Mouse (Mus musculus): ENCODE data around the gene Cst7. TPM values are rescaled to one million over a fixed set of nuclear protein-coding genes. Genes with fewer than 3 reads are reported as not detected.

The Cst7 gene
- polyA plus RNA-seq, 1 experiment from 2014 or later, result 7.5 TPM

GRCm38 (mm10) chr2:150610097-150610496, 39.9 kb downstream of the Cst7 start:
- no peaks in the 10 kb centered on the region for H3K9me3 ChIP-seq (ENCODE audit: low read length)
- no peak overlapping the region for H3K4me3 ChIP-seq (ENCODE audit: low read depth, low read length)
- 25% methylated on average over 3 of the region's 3 CpGs for WGBS (ENCODE audit: insufficient replicate concordance)
- no peak overlapping the region for H3K4me2 ChIP-seq (ENCODE audit: low read depth, low read length)
- TF ChIP-seq CTCF (IDR thresholded peaks at IDR 0.05; ENCODE audit: low read depth), result no peak
- no peak for TF ChIP-seq EP300 (IDR thresholded peaks at IDR 0.05; ENCODE audit: low read depth)
- H3K27ac ChIP-seq (ENCODE audit: low read depth), result peak overlapping the region; percentile 3; the same call in 1 of the 2 replicates
- DNase-seq (peak; percentile 34), ATAC-seq (peak; percentile 39)
- peaks cover 12% of the 10 kb centered on the region for H3K4me1 ChIP-seq (ENCODE audit: insufficient read depth)
- H3K36me3 ChIP-seq (replicated peaks; ENCODE audit: insufficient read depth, low read length), result no peaks in the 10 kb centered on the region
- H3K9ac ChIP-seq (replicated peaks), result no peak overlapping the region
- no peaks in the 10 kb centered on the region for H3K27me3 ChIP-seq (ENCODE audit: insufficient read depth, low read length)

DNA sequence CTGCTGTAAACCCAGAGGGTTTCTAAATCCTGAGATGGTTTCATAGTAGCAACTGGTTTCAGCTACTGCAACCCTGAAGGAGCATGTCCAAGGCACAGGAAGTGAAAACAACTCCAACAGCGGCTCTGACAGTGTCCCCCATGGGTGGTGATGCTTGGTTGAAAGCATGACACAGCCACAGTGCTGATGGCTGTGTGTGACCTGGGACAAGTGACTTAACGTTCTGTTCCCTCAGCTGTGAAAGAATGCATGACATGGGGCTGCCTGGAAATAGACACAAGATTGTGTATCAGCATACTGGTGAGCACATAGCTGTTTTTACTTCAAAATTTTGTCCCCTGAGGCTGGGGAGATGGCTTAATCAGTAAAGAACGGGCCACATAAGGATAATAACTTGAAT, 51.5 kb downstream of the Cst7 start:
- TF ChIP-seq CTCF (IDR thresholded peaks at IDR 0.05; ENCODE audit: low read depth) (no peak), EP300 (IDR thresholded peaks at IDR 0.05; ENCODE audit: low read depth) (no peak)
- H3K9ac ChIP-seq (replicated peaks), result no peak overlapping the region
- 75% methylated on average over 3 of the region's 3 CpGs for WGBS (ENCODE audit: insufficient replicate concordance)
- H3K27me3 ChIP-seq (ENCODE audit: insufficient read depth, low read length), result no peaks in the 10 kb centered on the region
- no peak overlapping the region for H3K4me3 ChIP-seq (ENCODE audit: low read depth, low read length)
- peaks cover 57% of the 10 kb centered on the region for H3K36me3 ChIP-seq (replicated peaks; ENCODE audit: insufficient read depth, low read length)
- ATAC-seq (no peak), DNase-seq (no peak)
- no peaks in the 10 kb centered on the region for H3K4me1 ChIP-seq (ENCODE audit: insufficient read depth)
- H3K9me3 ChIP-seq (ENCODE audit: low read length), result no peaks in the 10 kb centered on the region
- no peak overlapping the region for H3K27ac ChIP-seq (ENCODE audit: low read depth)
- H3K4me2 ChIP-seq (ENCODE audit: low read depth, low read length), result no peak overlapping the region

GRCm38 (mm10) chr2:150623957-150624356, 53.7 kb downstream of the Cst7 start:
- H3K9ac ChIP-seq (replicated peaks), result no peak overlapping the region
- H3K4me2 ChIP-seq (ENCODE audit: low read depth, low read length), result no peak overlapping the region
- H3K9me3 ChIP-seq (ENCODE audit: low read length), result no peaks in the 10 kb centered on the region
- no peak overlapping the region for H3K27ac ChIP-seq (ENCODE audit: low read depth)
- TF ChIP-seq EP300 (IDR thresholded peaks at IDR 0.05; ENCODE audit: low read depth), result no peak
- TF ChIP-seq CTCF (IDR thresholded peaks at IDR 0.05; ENCODE audit: low read depth), result no peak
- DNase-seq, result no peak
- no peaks in the 10 kb centered on the region for H3K27me3 ChIP-seq (ENCODE audit: insufficient read depth, low read length)
- H3K4me3 ChIP-seq (ENCODE audit: low read depth, low read length), result no peak overlapping the region
- no peak for ATAC-seq
- peaks cover 57% of the 10 kb centered on the region for H3K36me3 ChIP-seq (replicated peaks; ENCODE audit: insufficient read depth, low read length)
- 85% methylated on average over 3 of the region's 3 CpGs for WGBS (ENCODE audit: insufficient replicate concordance)
- H3K4me1 ChIP-seq (ENCODE audit: insufficient read depth), result no peaks in the 10 kb centered on the region

DNA sequence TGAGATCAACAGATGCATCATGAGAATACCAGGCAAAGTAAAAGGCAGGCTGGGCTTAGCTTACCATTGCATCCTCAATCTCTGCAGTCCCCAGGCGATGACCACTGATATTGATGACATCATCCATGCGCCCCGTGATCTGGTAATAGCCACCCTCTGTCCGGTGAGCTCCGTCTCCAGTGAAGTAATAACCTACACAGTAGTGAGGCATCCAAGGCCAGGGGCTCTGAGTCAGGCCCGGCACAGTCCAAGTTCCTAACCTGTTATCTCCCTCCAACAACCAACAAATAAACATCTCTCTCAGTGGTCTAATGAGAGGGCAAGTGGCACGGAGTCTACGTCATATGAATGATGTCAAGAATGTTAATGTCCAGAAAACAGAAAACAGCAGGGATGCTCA, 54.7 kb downstream of the Cst7 start:
- DNase-seq, result no peak
- Histone ChIP-seq H3K4me1 (ENCODE audit: insufficient read depth) (no peaks in the 10 kb centered on the region), H3K9me3 (ENCODE audit: low read length) (no peaks in the 10 kb centered on the region), H3K36me3 (replicated peaks; ENCODE audit: insufficient read depth, low read length) (peaks cover 53% of the 10 kb centered on the region), H3K27ac (ENCODE audit: low read depth) (no peak overlapping the region), H3K9ac (replicated peaks) (no peak overlapping the region), H3K27me3 (ENCODE audit: insufficient read depth, low read length) (no peaks in the 10 kb centered on the region), H3K4me2 (ENCODE audit: low read depth, low read length) (no peak overlapping the region), H3K4me3 (ENCODE audit: low read depth, low read length) (no peak overlapping the region)
- no peak for TF ChIP-seq CTCF (IDR thresholded peaks at IDR 0.05; ENCODE audit: low read depth)
- no peak for TF ChIP-seq EP300 (IDR thresholded peaks at IDR 0.05; ENCODE audit: low read depth)
- whole genome bisulfite sequencing (ENCODE audit: insufficient replicate concordance), result 86% methylated on average over 8 of the region's 8 CpGs
- no peak for ATAC-seq

DNA sequence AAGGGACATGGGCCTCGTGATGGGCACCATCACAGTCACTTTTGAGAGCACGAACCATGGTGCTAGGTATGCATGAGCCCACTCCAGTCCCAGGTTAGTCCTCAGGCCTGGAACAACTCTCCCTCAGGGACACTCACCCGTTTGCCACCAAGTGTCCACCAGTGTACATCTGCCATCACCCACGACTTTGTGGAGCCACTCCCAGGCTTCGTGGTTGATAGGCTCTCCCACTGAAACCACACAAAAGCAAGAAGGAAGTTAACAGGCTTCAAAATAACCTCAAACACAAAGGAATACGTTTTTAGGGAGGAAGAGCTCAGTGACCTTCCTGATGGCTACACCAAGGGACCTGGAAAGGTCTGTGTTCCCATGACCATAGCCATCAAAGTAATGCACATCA, 56.9 kb downstream of the Cst7 start:
- Histone ChIP-seq H3K36me3 (replicated peaks; ENCODE audit: insufficient read depth, low read length) (peaks cover 56% of the 10 kb centered on the region), H3K9me3 (ENCODE audit: low read length) (no peaks in the 10 kb centered on the region), H3K4me3 (ENCODE audit: low read depth, low read length) (no peak overlapping the region), H3K9ac (replicated peaks) (no peak overlapping the region), H3K4me2 (ENCODE audit: low read depth, low read length) (no peak overlapping the region), H3K27ac (ENCODE audit: low read depth) (no peak overlapping the region), H3K27me3 (ENCODE audit: insufficient read depth, low read length) (no peaks in the 10 kb centered on the region), H3K4me1 (ENCODE audit: insufficient read depth) (no peaks in the 10 kb centered on the region)
- ATAC-seq (no peak), DNase-seq (no peak)
- no peak for TF ChIP-seq EP300 (IDR thresholded peaks at IDR 0.05; ENCODE audit: low read depth)
- no peak for TF ChIP-seq CTCF (IDR thresholded peaks at IDR 0.05; ENCODE audit: low read depth)
- 39% methylated on average over 6 of the region's 6 CpGs for WGBS (ENCODE audit: insufficient replicate concordance)

Other genes with a start within 250 kb of the Cst7 start
- 0.62 TPM in 1 of 2 replicates, not detected in the other for gene Gm10130, start 246.7 kb upstream of the Cst7 start, polyA plus RNA-seq (2015; fragmentation: Nextera tagmentation; extraction: Ambion mirVana)
- 0.79 and 1.2 TPM in 2 replicates for gene 3300002I08Rik, start 207.7 kb upstream of the Cst7 start, polyA plus RNA-seq (2015; fragmentation: Nextera tagmentation; extraction: Ambion mirVana)
- 0.58 and 0.62 TPM in 2 replicates for gene Zfp442, start 118.9 kb upstream of the Cst7 start, polyA plus RNA-seq (2015; fragmentation: Nextera tagmentation; extraction: Ambion mirVana)
- 0.04 TPM in 1 of 2 replicates, not detected in the other for gene Zfp345, start 85.3 kb upstream of the Cst7 start, polyA plus RNA-seq (2015; fragmentation: Nextera tagmentation; extraction: Ambion mirVana)
- gene Apmap, start 38.2 kb downstream of the Cst7 start, polyA plus RNA-seq (2015; fragmentation: Nextera tagmentation; extraction: Ambion mirVana), result 38.4 and 46.0 TPM in 2 replicates
- 15.7 and 16.7 TPM in 2 replicates for gene Acss1, start 98.1 kb downstream of the Cst7 start, polyA plus RNA-seq (2015; fragmentation: Nextera tagmentation; extraction: Ambion mirVana)
- not detected in 2 replicates for gene Vsx1, start 118.9 kb downstream of the Cst7 start, polyA plus RNA-seq (2015; fragmentation: Nextera tagmentation; extraction: Ambion mirVana)
- gene Entpd6, start 178.6 kb downstream of the Cst7 start, polyA plus RNA-seq (2015; fragmentation: Nextera tagmentation; extraction: Ambion mirVana), result 9.2 and 9.9 TPM in 2 replicates
- gene Pygb, start 216.3 kb downstream of the Cst7 start, polyA plus RNA-seq (2015; fragmentation: Nextera tagmentation; extraction: Ambion mirVana), result 13.6 and 15.3 TPM in 2 replicates

Data from liver, postnatal 0 days (tissue).